Mouse (Mus musculus) megakaryocyte, embryonic 14.5 days (primary cell): ENCODE measurements around the gene Gm42957.

ENCODE experiments used
- FLI1 ChIP-seq: IDR thresholded peaks from 2 replicates; pipeline ENCODE4 v1.6.1; 2012; ENCODE audit warnings: low read length, inconsistent platforms, mixed read lengths
- GATA1 ChIP-seq: IDR thresholded peaks from 3 replicates; pipeline ENCODE4 v1.6.1; 2012; ENCODE audit warnings: mixed read lengths, low read length, inconsistent platforms, borderline replicate concordance

- TF ChIP-seq FLI1: no peak
- no peak for TF ChIP-seq GATA1
Observed at GRCm38 (mm10) chr3:96596855-96597254, 38.4 kb upstream of the Gm42957 start.
